Mouse (Mus musculus) embryonic facial prominence, embryonic 11.5 days (tissue): ENCODE data around the gene Pnkd. TPM values are rescaled to one million over a fixed set of nuclear protein-coding genes. Genes with fewer than 3 reads are reported as not detected.
"Not testable (repeated sequence)": the region's sequence is repeated elsewhere in the genome, so short reads cannot be mapped to it uniquely, and the experiment has no call there.

Experiments
- ATAC-seq: fragments of 200-750 bp; cut with Nextera tagmentation; replicated peaks from 2 replicates; pipeline ENCODE4 v1.8.0; 2017; ENCODE audit warnings: low read depth; ENCODE audit not compliant: insufficient number of reproducible peaks, low FRiP score, low TSS enrichment
- DNase-seq: peaks from one replicate; pipeline ENCODE4 v3.0.0-alpha.2; 2015; ENCODE audit warnings: low spot score
- H3K27ac ChIP-seq: fragments of 300-500 bp; sonication (generic); replicated peaks from 2 replicates; pipeline ENCODE4 v1.5.1; 2014; ENCODE audit warnings: mild to moderate bottlenecking, low read depth, low read length, control low read depth
- H3K27me3 ChIP-seq: fragments of 300-500 bp; sonication (generic); 2 replicates; pipeline ENCODE4 v1.6.1; 2014; ENCODE audit warnings: mild to moderate bottlenecking, low read length, moderate library complexity, mixed read lengths; ENCODE audit not compliant: control insufficient read depth, insufficient read depth
- H3K36me3 ChIP-seq: fragments of 300-500 bp; sonication (generic); replicated peaks from 2 replicates; pipeline ENCODE4 v1.6.1; 2014; ENCODE audit warnings: low read depth, mild to moderate bottlenecking, low read length, moderate library complexity, mixed read lengths; ENCODE audit not compliant: control insufficient read depth, insufficient read depth
- H3K4me1 ChIP-seq: fragments of 300-500 bp; sonication (generic); 2 replicates; pipeline ENCODE4 v1.6.1; 2014; ENCODE audit warnings: low read length, mixed read lengths; ENCODE audit not compliant: control insufficient read depth, insufficient read depth
- H3K4me2 ChIP-seq: fragments of 300-500 bp; sonication (generic); 2 replicates; pipeline ENCODE4 v1.6.1; 2014; ENCODE audit warnings: low read depth, mild to moderate bottlenecking, control low read depth, low read length, moderate library complexity
- H3K4me3 ChIP-seq: fragments of 300-500 bp; sonication (generic); 2 replicates; pipeline ENCODE4 v1.5.1; 2014; ENCODE audit warnings: low read depth, low read length, control low read depth
- H3K9ac ChIP-seq: fragments of 300-500 bp; sonication (generic); replicated peaks from 2 replicates; pipeline ENCODE4 v1.6.1; 2014; ENCODE audit warnings: mild to moderate bottlenecking, control low read depth, low read length
- H3K9me3 ChIP-seq: fragments of 300-500 bp; sonication (generic); replicated peaks from 2 replicates; pipeline ENCODE4 v1.6.1; 2016; ENCODE audit warnings: mild to moderate bottlenecking, low read length, inconsistent platforms, mixed read lengths; ENCODE audit not compliant: control insufficient read depth
- WGBS: fragments of 180-500 bp; shearing (Covaris S2); extraction: QIAGEN DNeasy Blood & Tissue Kit; methylation state at CpG from one replicate; pipeline ENCODE4 v1.1.7; 2014; 5-methylcytosine and 5-hydroxymethylcytosine counted together
- polyA plus RNA-seq: library from polyadenylated mRNA; unstranded; fragments of >200 nt; fragmentation: Nextera tagmentation; extraction: Ambion mirVana; gene quantifications from 2 replicates; pipeline ENCODE4 v1.2.1, GENCODE M21; 2014

The Pnkd gene
- polyA plus RNA-seq, 1 experiment from 2014 or later: 95.1 TPM

- no peak overlapping the region for H3K9ac ChIP-seq
- DNase-seq (no peak), ATAC-seq (no peak)
- peaks cover 3% of the 10 kb centered on the region; the same call in 1 of the 2 replicates for H3K4me1 ChIP-seq
- no peaks in the 10 kb centered on the region for H3K9me3 ChIP-seq
- no peak overlapping the region for H3K4me2 ChIP-seq
- no peaks in the 10 kb centered on the region for H3K27me3 ChIP-seq
- H3K36me3 ChIP-seq: peaks cover 8% of the 10 kb centered on the region
- H3K27ac ChIP-seq: no peak overlapping the region
- WGBS: 91% methylated on average over 15 of the region's 15 CpGs
- no peak overlapping the region for H3K4me3 ChIP-seq
Measured at GRCm38 (mm10) chr1:74394858-74395257, 110.1 kb downstream of the Pnkd start.

GRCm38 (mm10) chr1:74395290-74395689, 110.6 kb downstream of the Pnkd start:
- DNase-seq: no peak
- 83% methylated on average over 13 of the region's 13 CpGs for WGBS
- no peak for ATAC-seq
- Histone ChIP-seq H3K36me3 (peaks cover 8% of the 10 kb centered on the region), H3K9ac (no peak overlapping the region), H3K4me2 (no peak overlapping the region), H3K27ac (no peak overlapping the region), H3K4me1 (no peaks in the 10 kb centered on the region), H3K4me3 (no peak overlapping the region), H3K9me3 (no peaks in the 10 kb centered on the region), H3K27me3 (no peaks in the 10 kb centered on the region)

GRCm38 (mm10) chr1:74396456-74397222, 111.9 kb downstream of the Pnkd start:
- peak overlapping the region; percentile 22; the same call in 1 of the 2 replicates for H3K4me3 ChIP-seq
- not testable (repeated sequence) for H3K4me1 ChIP-seq, H3K9me3 ChIP-seq, H3K27ac ChIP-seq, H3K27me3 ChIP-seq, H3K9ac ChIP-seq, H3K36me3 ChIP-seq, ATAC-seq
- peak; percentile 30 for DNase-seq
- peak overlapping the region; percentile 64 for H3K4me2 ChIP-seq
- 5% methylated on average over 11 of the region's 12 CpGs for WGBS

GRCm38 (mm10) chr1:74397268-74397918, 112.7 kb downstream of the Pnkd start:
- no peaks in the 10 kb centered on the region for H3K9me3 ChIP-seq
- H3K27me3 ChIP-seq: no peaks in the 10 kb centered on the region
- 0 out of 2 replicates have a peak overlapping the region, but pooled peaks have one; percentile 57 for H3K27ac ChIP-seq
- peak overlapping the region; percentile 22 for H3K4me3 ChIP-seq
- ATAC-seq (peak; percentile 89), DNase-seq (peak; percentile 98)
- H3K9ac ChIP-seq: peak overlapping the region; percentile 58
- no peaks in the 10 kb centered on the region for H3K4me1 ChIP-seq
- WGBS: under 1% methylated on average over 41 of the region's 41 CpGs
- H3K4me2 ChIP-seq: peak overlapping the region; percentile 64
- peaks cover 8% of the 10 kb centered on the region for H3K36me3 ChIP-seq

- WGBS: 6% methylated on average over 11 of the region's 11 CpGs
- no peaks in the 10 kb centered on the region for H3K4me1 ChIP-seq
- DNase-seq: peak; percentile 75
- no peaks in the 10 kb centered on the region for H3K9me3 ChIP-seq
- peak overlapping the region; percentile 58 for H3K9ac ChIP-seq
- peak overlapping the region; percentile 64 for H3K4me2 ChIP-seq
- H3K4me3 ChIP-seq: peak overlapping the region; percentile 22
- H3K27ac ChIP-seq: 0 out of 2 replicates have a peak overlapping the region, but pooled peaks have one; percentile 57
- H3K36me3 ChIP-seq: peaks cover 8% of the 10 kb centered on the region
- ATAC-seq: peak; percentile 57
- H3K27me3 ChIP-seq: no peaks in the 10 kb centered on the region
Measured at GRCm38 (mm10) chr1:74397919-74398451, 113.3 kb downstream of the Pnkd start.

GRCm38 (mm10) chr1:74400531-74400930, 115.8 kb downstream of the Pnkd start:
- Histone ChIP-seq H3K4me3 (no peak overlapping the region), H3K9ac (no peak overlapping the region), H3K36me3 (no peaks in the 10 kb centered on the region), H3K9me3 (no peaks in the 10 kb centered on the region), H3K4me1 (no peaks in the 10 kb centered on the region), H3K27me3 (no peaks in the 10 kb centered on the region), H3K27ac (no peak overlapping the region), H3K4me2 (no peak overlapping the region)
- WGBS: 74% methylated on average over 3 of the region's 3 CpGs
- DNase-seq: no peak
- no peak for ATAC-seq

- ATAC-seq (no peak), DNase-seq (no peak)
- no peaks in the 10 kb centered on the region for H3K4me1 ChIP-seq
- H3K27ac ChIP-seq: no peak overlapping the region
- WGBS: 53% methylated on average over 16 of the region's 16 CpGs
- no peaks in the 10 kb centered on the region for H3K27me3 ChIP-seq
- no peak overlapping the region for H3K4me3 ChIP-seq
- H3K9me3 ChIP-seq: no peaks in the 10 kb centered on the region
- H3K9ac ChIP-seq: no peak overlapping the region
- no peaks in the 10 kb centered on the region for H3K36me3 ChIP-seq
- no peak overlapping the region for H3K4me2 ChIP-seq
Measured at GRCm38 (mm10) chr1:74401015-74401702, 116.4 kb downstream of the Pnkd start.
